Mouse (Mus musculus) brain, embryonic 14.5 days (tissue): Measurements from ENCODE around the gene Tmem198.

ENCODE experiments used
- CTCF ChIP-seq: fragments of 200-500 bp; IDR thresholded peaks from 2 replicates; pipeline ENCODE4 v1.5.1; 2012; ENCODE audit warnings: inconsistent platforms, mild to moderate bottlenecking, moderate library complexity, borderline replicate concordance; ENCODE audit not compliant: insufficient read depth, insufficient read length; ENCODE audit errors: extremely low read depth
- POLR2A ChIP-seq: fragments of 200-500 bp; IDR thresholded peaks from 2 replicates; pipeline ENCODE4 v1.6.1; 2012; ENCODE audit warnings: mild to moderate bottlenecking, inconsistent platforms, borderline replicate concordance; ENCODE audit not compliant: poor library complexity, insufficient read depth, insufficient read length, severe bottlenecking; ENCODE audit errors: extremely low read depth

DNA sequence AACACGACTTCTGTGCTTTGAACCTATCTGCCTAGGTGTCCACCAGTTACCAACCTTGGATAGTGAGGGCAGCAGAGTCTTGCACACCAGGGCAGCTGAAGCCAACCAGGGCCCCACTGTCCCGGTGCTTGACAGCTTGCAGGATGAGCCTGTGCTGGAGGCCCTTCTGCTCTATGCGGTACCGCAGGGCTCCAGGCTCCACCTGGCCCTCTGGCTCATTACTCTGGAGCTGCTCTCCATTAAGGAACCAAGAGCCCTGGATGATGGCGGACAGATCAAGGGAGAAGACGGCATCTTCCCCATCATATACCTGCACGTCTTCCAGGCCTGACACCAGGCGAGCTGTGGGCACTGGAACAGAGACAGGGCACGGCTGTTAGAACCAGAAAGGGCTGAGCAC lies 22.6 kb downstream of the Tmem198 start:
- no peak for TF ChIP-seq CTCF
- TF ChIP-seq POLR2A = no peak
